Mouse (Mus musculus): Measurements from ENCODE around the gene Cgnl1. TPM values are rescaled to one million over a fixed set of nuclear protein-coding genes. Genes with fewer than 3 reads are reported as not detected.

Gene Cgnl1
- total RNA-seq (2021) = 82.3 and 91.2 TPM in 2 replicates
- long read RNA-seq, full-length matches to known transcripts = 8 of 45 reads
- long read RNA-seq, partial matches to known transcripts = 18 of 45 reads
- long read RNA-seq, other reads (novel, unspliced or antisense) = 19 of 45 reads

GRCm38 (mm10) chr9:71770991-71771767 lies at the start of gene Cgnl1:
Gene Cgnl1 (minus strand): TSS chr9:71771602.
- peak; percentile 82 for DNase-seq

- DNase-seq = no peak
These were observed 47.1 kb upstream of the Cgnl1 start for GRCm38 (mm10) chr9:71818453-71818852.

- DNase-seq = no peak
These were observed 44.7 kb upstream of the Cgnl1 start for GRCm38 (mm10) chr9:71816121-71816520.

GRCm38 (mm10) chr9:71813565-71813964 lies 42.2 kb upstream of the Cgnl1 start:
- no peak for DNase-seq

- no peak for DNase-seq
These were observed 41.5 kb upstream of the Cgnl1 start for GRCm38 (mm10) chr9:71812914-71813313.

- no peak for DNase-seq
These were observed 41.0 kb upstream of the Cgnl1 start for GRCm38 (mm10) chr9:71812402-71812801.

GRCm38 (mm10) chr9:71811404-71811803 lies 40.0 kb upstream of the Cgnl1 start:
- no peak for DNase-seq

- DNase-seq = no peak
These were observed 39.3 kb upstream of the Cgnl1 start for GRCm38 (mm10) chr9:71810723-71811122.

GRCm38 (mm10) chr9:71808640-71809254 lies 37.3 kb upstream of the Cgnl1 start:
- no peak for DNase-seq

- no peak for DNase-seq
These were observed 36.4 kb upstream of the Cgnl1 start for GRCm38 (mm10) chr9:71807801-71808200.

- peak; percentile 83 for DNase-seq
These were observed 35.0 kb upstream of the Cgnl1 start for GRCm38 (mm10) chr9:71806422-71806805.

GRCm38 (mm10) chr9:71805646-71806421 lies 34.4 kb upstream of the Cgnl1 start:
- no peak for DNase-seq

- no peak for DNase-seq
These were observed 32.7 kb upstream of the Cgnl1 start for GRCm38 (mm10) chr9:71804116-71804515.

- DNase-seq = no peak
These were observed 31.9 kb upstream of the Cgnl1 start for GRCm38 (mm10) chr9:71803281-71803680.

- no peak for DNase-seq
These were observed 28.2 kb upstream of the Cgnl1 start for GRCm38 (mm10) chr9:71799598-71799997.

GRCm38 (mm10) chr9:71798176-71798575 lies 26.8 kb upstream of the Cgnl1 start:
- DNase-seq = no peak

GRCm38 (mm10) chr9:71777404-71777803 lies 6.0 kb upstream of the Cgnl1 start:
- no peak for DNase-seq

- no peak for DNase-seq
These were observed 4.9 kb upstream of the Cgnl1 start for GRCm38 (mm10) chr9:71776337-71776736.

GRCm38 (mm10) chr9:71773563-71773962 lies 2.2 kb upstream of the Cgnl1 start:
- no peak for DNase-seq

GRCm38 (mm10) chr9:71772338-71772737 lies 936 bp upstream of the Cgnl1 start:
- peak; percentile 53 for DNase-seq

- DNase-seq = no peak
These were observed 918 bp downstream of the Cgnl1 start for GRCm38 (mm10) chr9:71770484-71770883.

- DNase-seq = no peak
These were observed 1.7 kb downstream of the Cgnl1 start for GRCm38 (mm10) chr9:71769701-71770100.

GRCm38 (mm10) chr9:71768119-71768518 lies 3.3 kb downstream of the Cgnl1 start:
- no peak for DNase-seq
